Mouse (Mus musculus): ENCODE measurements at regions not wholly inside any gene's neighbourhood (a gene's known extent, or its start where the extent isn't known, plus 50 kb on each side); places are given as distances from the start of the nearest gene placed in this dataset.

DNA sequence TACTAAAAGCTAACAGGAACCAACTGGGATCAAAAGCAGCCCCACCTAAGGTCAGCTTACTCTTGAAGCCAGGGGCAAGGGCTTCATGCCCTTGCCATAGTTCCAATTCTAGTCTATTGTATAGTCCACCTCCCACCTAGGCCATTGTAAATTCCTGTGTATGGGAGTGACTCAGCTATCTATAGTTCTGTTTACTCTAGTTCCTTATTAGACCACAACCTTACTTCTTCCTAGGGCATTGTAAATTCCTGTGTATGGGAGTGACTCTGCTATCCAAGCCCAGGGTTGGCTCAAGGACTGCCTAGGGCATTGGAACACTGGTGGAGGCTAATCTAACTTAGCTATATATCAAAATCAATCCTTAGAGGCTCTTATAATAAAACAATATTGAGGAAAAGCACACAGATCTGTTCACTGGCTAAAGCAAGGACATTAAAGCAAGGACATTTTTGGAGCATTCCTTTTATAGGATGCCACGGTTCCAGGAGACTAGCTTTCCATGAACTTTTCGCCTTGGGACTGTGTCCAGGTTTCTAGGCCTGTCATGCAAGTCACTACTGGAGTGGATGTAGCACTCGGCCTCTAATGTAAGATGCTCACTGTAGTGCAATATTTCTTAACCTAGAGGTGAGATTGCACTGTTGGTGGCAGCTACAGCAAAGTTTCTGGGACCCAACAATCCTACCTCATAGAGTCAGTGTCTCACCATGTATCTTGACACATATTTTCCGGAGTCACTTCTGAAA, 154.8 kb upstream of the 1700015G11Rik start:
- DNase-seq = no peak

DNA sequence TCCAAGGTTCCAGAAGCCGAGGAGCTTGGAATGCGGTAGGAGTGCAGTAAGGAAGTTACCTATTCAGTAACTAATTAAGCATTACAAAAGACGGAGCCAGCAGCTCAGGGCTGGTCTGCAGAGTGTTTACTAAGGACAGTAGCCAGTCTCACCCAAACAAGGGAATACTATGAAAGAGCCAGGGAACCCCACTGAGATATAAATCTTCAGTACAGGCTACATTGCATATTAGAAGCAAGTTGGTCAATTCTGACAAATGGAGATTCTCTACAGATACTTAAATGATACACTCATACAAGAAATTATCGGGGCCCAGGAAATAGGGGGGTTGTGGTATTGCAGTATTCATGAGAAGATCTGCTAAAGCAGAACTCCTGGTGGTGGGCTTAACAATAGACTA, 148.5 kb upstream of the 1700015G11Rik start:
- DNase-seq = peak; percentile 7

DNA sequence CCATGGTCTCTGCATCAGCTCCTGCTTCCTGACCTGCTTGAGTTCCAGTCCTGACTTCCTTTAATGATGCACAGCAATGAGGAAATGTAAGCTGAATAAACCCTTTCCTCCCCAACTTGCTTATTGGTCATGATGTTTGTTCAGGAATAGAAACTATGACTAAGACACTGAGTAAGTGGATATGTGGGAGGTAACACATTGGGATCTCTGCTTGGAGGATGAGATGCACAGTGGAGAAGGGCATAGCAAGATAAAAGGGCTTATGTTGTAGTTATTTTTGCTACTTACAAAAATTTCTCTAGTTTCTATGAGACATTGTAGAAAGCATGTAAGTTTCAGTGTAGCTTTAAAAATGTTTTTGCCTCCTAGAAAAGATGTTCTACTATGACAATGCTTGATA, 143.9 kb upstream of the 1700015G11Rik start:
- DNase-seq = no peak

DNA sequence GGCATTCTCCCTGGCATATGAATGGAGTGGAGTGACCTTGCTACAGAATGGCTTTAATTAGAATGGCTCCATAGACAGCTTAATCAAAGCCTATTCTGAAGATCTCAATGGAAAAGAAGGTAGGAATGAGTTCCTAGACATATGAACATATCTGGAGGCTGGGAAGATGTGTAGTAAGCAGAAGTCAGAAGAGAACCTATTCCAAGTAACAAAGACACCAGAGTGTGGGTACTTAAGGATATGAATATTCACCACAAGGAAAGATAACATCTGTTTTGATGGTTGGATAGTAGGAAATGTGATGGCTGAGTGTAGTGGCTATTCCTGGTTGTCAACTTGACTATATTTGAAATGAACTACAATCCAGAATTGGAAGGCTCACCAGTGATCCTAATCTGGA, 142.2 kb upstream of the 1700015G11Rik start:
- DNase-seq = no peak

DNA sequence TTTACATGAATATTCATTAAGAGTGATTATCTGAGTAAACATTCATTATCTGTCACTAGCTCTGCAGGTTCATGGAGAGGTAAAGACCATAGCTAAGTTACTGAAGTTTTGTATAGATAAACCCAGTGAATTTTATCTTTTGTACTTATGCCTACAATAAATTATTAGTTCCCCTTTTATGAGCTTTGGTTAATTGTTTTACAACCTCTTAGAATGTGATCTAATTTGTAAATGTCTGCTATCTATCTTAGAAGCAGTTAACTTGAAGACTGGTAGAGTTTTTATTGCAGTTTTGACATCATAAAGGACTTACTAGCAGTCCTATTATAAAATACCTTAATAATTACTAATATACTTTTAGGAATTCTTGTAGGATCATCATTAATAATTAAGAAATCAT, 104.7 kb upstream of the 1700015G11Rik start:
- no peak for DNase-seq

Measured in kidney, adult 11 months (tissue).